Mouse (Mus musculus): Measurements from ENCODE around the gene Fbxl8. TPM values are rescaled to one million over a fixed set of nuclear protein-coding genes. Genes with fewer than 3 reads are reported as not detected.
"Not testable (repeated sequence)": the region's sequence is repeated elsewhere in the genome, so short reads cannot be mapped to it uniquely, and the experiment has no call there.

The Fbxl8 gene
- polyA plus RNA-seq (2014; fragmentation: Nextera tagmentation; extraction: Ambion mirVana): 0.50 and 0.85 TPM in 2 replicates

- peak; percentile 52 for DNase-seq (ENCODE audit: low spot score)
- peak within 1 kb of the TSS; percentile 83 for H3K4me2 ChIP-seq (ENCODE audit: low read length)
- peak; percentile 38 for ATAC-seq
- peak within 1 kb of the TSS; percentile 68 for H3K9ac ChIP-seq (ENCODE audit: low read length)
- peaks cover 84% of the 10 kb centered on the region for H3K27me3 ChIP-seq (replicated peaks; ENCODE audit: control insufficient read depth, insufficient read depth, low read length)
- peak within 1 kb of the TSS; percentile 52 for H3K4me3 ChIP-seq (ENCODE audit: low read depth, low read length)
- 2% methylated on average over 54 of the region's 54 CpGs for WGBS
- no peak within 1 kb of the TSS for H3K27ac ChIP-seq (ENCODE audit: low read depth, low read length)
- no peaks in the 10 kb centered on the region for H3K36me3 ChIP-seq (ENCODE audit: control insufficient read depth, insufficient read depth, low read length)
- H3K4me1 ChIP-seq (ENCODE audit: control insufficient read depth, insufficient read depth, low read length): peaks cover 6% of the 10 kb centered on the region; the same call in 1 of the 2 replicates
- H3K9me3 ChIP-seq (replicated peaks; ENCODE audit: control insufficient read depth, low read length): no peaks in the 10 kb centered on the region
Measured at GRCm38 (mm10) chr8:105264024-105264982, at the start of gene Fbxl8, which contains the start of gene Tradd. Gene Fbxl8, plus strand, starts transcription at chr8:105264648. Gene Tradd, minus strand, starts transcription at chr8:105264609.

DNA sequence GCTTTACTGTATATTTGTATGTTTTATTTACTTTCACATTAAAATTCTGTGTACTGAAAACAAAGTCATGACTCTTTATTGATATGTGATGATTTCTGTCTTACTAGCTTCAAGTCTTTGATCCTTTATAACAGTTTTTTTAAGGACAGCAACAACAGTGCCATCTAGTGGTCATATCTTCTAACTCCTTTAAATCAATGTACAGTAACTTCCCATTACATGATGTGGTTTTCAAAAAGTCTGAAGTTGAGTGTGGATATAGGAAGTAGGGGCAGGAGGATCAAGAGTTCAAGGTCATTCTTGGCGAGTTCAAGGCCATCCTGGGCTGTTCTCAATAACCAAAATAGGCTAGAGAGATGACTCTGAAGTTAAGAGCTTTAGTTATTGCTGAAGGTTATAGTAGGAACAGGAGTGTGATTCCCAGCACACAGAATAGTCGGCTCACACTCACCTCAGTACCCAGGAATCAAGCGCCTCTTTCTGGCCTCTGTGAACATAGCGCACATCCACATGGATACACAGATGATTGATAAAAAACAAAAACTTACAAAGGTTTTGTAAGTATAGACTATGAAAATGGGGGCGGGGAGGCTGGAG, 46.4 kb upstream of the Fbxl8 start:
- H3K36me3 ChIP-seq (ENCODE audit: control insufficient read depth, insufficient read depth, low read length): peaks cover 10% of the 10 kb centered on the region; the same call in 1 of the 2 replicates
- H3K9ac ChIP-seq (ENCODE audit: low read length): no peak overlapping the region
- H3K9me3 ChIP-seq (replicated peaks; ENCODE audit: control insufficient read depth, low read length): no peaks in the 10 kb centered on the region
- no peak overlapping the region for H3K27ac ChIP-seq (ENCODE audit: low read depth, low read length)
- DNase-seq (ENCODE audit: low spot score) (peak; percentile 90), ATAC-seq (no peak)
- 81% methylated on average over 5 of the region's 5 CpGs for WGBS
- no peaks in the 10 kb centered on the region for H3K4me1 ChIP-seq (ENCODE audit: control insufficient read depth, insufficient read depth, low read length)
- no peaks in the 10 kb centered on the region for H3K27me3 ChIP-seq (replicated peaks; ENCODE audit: control insufficient read depth, insufficient read depth, low read length)
- no peak overlapping the region for H3K4me2 ChIP-seq (ENCODE audit: low read length)
- no peak overlapping the region for H3K4me3 ChIP-seq (ENCODE audit: low read depth, low read length)

DNA sequence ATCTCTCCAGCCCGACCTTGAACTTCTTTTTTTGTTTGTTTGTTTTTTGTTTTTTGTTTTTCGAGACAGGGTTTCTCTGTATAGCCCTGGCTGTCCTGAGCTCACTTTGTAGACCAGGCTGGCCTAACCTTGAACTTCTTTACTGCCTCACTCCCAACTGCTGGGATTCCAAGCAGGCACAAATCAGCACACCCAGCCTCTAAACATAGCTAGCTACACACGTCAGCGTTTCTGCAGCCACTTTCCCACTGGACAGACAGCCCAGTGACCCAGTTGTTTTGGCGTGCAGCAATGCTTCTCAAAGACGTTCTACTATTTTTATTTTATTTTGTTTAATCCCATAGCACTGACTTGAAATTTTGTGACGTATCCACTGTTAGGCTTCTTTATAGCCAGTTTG, 40.6 kb upstream of the Fbxl8 start:
- no peak overlapping the region for H3K27ac ChIP-seq (ENCODE audit: low read depth, low read length)
- H3K9ac ChIP-seq (ENCODE audit: low read length): no peak overlapping the region
- DNase-seq (ENCODE audit: low spot score): no peak
- no peak overlapping the region; the same call in 1 of the 2 replicates for H3K4me3 ChIP-seq (ENCODE audit: low read depth, low read length)
- 77% methylated on average over 7 of the region's 7 CpGs for WGBS
- H3K4me1 ChIP-seq (ENCODE audit: control insufficient read depth, insufficient read depth, low read length): peaks cover 12% of the 10 kb centered on the region
- no peak for ATAC-seq
- H3K4me2 ChIP-seq (ENCODE audit: low read length): 0 out of 2 replicates have a peak overlapping the region, but pooled peaks have one; percentile 67
- H3K36me3 ChIP-seq (ENCODE audit: control insufficient read depth, insufficient read depth, low read length): no peaks in the 10 kb centered on the region
- no peaks in the 10 kb centered on the region for H3K9me3 ChIP-seq (replicated peaks; ENCODE audit: control insufficient read depth, low read length)
- no peaks in the 10 kb centered on the region for H3K27me3 ChIP-seq (replicated peaks; ENCODE audit: control insufficient read depth, insufficient read depth, low read length)

GRCm38 (mm10) chr8:105224413-105225271, 39.8 kb upstream of the Fbxl8 start, which contains the start of gene D230025D16Rik:
Gene D230025D16Rik, plus strand, starts transcription at chr8:105225145.
- peak within 1 kb of the TSS; percentile 83 for H3K4me2 ChIP-seq (ENCODE audit: low read length)
- peak within 1 kb of the TSS; percentile 88 for H3K4me3 ChIP-seq (ENCODE audit: low read depth, low read length)
- H3K36me3 ChIP-seq (ENCODE audit: control insufficient read depth, insufficient read depth, low read length): no peaks in the 10 kb centered on the region
- ATAC-seq: peak; percentile 96
- H3K27ac ChIP-seq (ENCODE audit: low read depth, low read length): peak within 1 kb of the TSS; percentile 63
- peak within 1 kb of the TSS; percentile 94 for H3K9ac ChIP-seq (ENCODE audit: low read length)
- H3K4me1 ChIP-seq (ENCODE audit: control insufficient read depth, insufficient read depth, low read length): peaks cover 12% of the 10 kb centered on the region
- WGBS: 2% methylated on average over 34 of the region's 34 CpGs
- H3K9me3 ChIP-seq (replicated peaks; ENCODE audit: control insufficient read depth, low read length): no peaks in the 10 kb centered on the region
- DNase-seq (ENCODE audit: low spot score): peak; percentile 96
- H3K27me3 ChIP-seq (replicated peaks; ENCODE audit: control insufficient read depth, insufficient read depth, low read length): no peaks in the 10 kb centered on the region

DNA sequence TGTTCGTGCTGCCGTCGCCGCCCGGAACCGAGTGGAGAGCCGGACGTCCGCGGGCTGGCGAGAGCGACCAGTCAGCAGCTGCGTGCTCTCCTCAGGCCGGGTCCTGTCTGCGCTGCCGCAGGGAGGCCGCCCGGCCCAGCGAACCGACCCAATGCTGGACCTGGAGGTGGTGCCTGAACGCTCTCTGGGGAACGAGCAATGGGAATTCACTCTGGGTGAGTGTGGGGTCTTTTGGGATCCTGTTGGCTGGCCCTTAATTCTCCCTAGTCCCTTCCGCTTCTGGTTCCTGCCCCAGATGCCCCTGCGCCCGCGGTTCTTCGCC, 39.2 kb upstream of the Fbxl8 start:
- Histone ChIP-seq H3K4me1 (ENCODE audit: control insufficient read depth, insufficient read depth, low read length) (peaks cover 12% of the 10 kb centered on the region), H3K27me3 (replicated peaks; ENCODE audit: control insufficient read depth, insufficient read depth, low read length) (no peaks in the 10 kb centered on the region), H3K36me3 (ENCODE audit: control insufficient read depth, insufficient read depth, low read length) (no peaks in the 10 kb centered on the region), H3K9me3 (replicated peaks; ENCODE audit: control insufficient read depth, low read length) (no peaks in the 10 kb centered on the region), H3K9ac (ENCODE audit: low read length) (peak overlapping the region; percentile 94), H3K27ac (ENCODE audit: low read depth, low read length) (peak overlapping the region; percentile 63; the same call in 1 of the 2 replicates), H3K4me3 (ENCODE audit: low read depth, low read length) (peak overlapping the region; percentile 88), H3K4me2 (ENCODE audit: low read length) (peak overlapping the region; percentile 83)
- ATAC-seq (no peak; the same call in 1 of the 2 replicates), DNase-seq (ENCODE audit: low spot score) (no peak)
- WGBS: under 1% methylated on average over 27 of the region's 27 CpGs

GRCm38 (mm10) chr8:105225917-105226316, 38.5 kb upstream of the Fbxl8 start:
- ATAC-seq (no peak), DNase-seq (ENCODE audit: low spot score) (no peak)
- H3K9ac ChIP-seq (ENCODE audit: low read length): peak overlapping the region; percentile 94
- H3K4me2 ChIP-seq (ENCODE audit: low read length): peak overlapping the region; percentile 83
- peak overlapping the region; percentile 88 for H3K4me3 ChIP-seq (ENCODE audit: low read depth, low read length)
- peaks cover 12% of the 10 kb centered on the region for H3K4me1 ChIP-seq (ENCODE audit: control insufficient read depth, insufficient read depth, low read length)
- no peak overlapping the region for H3K27ac ChIP-seq (ENCODE audit: low read depth, low read length)
- no peaks in the 10 kb centered on the region for H3K27me3 ChIP-seq (replicated peaks; ENCODE audit: control insufficient read depth, insufficient read depth, low read length)
- no peaks in the 10 kb centered on the region for H3K36me3 ChIP-seq (ENCODE audit: control insufficient read depth, insufficient read depth, low read length)
- WGBS: 37% methylated on average over 6 of the region's 6 CpGs
- H3K9me3 ChIP-seq (replicated peaks; ENCODE audit: control insufficient read depth, low read length): no peaks in the 10 kb centered on the region

DNA sequence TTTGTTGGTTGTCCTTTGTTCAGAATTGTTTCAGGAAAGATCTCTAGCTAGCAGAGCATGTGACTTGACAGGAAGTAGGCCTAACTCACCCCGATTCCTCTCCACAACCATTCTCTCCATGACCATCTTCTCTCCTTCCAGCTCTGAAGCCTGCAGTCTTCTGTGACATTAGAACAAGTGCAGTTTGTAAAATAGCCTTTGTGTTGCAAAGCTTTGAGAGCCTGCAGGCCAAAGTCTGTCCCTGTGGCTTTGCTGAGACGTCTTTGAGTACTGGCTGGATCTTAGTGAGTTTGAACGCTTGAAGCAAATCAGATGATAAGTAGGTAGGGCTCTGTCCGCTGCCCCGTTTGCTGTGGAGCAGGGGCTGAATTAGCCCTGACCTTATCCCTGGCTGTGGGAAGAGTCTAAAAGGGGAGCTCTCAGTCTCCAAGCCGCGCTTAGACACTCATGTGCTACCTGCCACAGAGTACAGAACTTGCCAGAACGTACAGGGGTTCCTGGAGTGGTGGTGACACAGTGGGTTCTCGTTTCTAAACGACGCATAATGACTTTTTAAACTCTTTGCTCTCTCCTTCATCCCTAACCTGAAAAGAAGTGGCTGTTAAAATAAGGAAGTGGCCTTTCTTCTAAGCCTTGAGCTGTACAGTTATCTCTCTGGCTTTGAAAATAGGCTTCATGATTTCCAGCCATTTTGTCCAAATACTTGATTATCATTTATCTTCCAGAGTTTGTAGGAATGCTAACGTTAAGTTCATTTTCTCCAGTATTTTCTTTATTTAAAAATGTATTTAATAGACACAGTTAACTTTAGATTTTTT, 32.7 kb upstream of the Fbxl8 start:
- Histone ChIP-seq H3K27ac (ENCODE audit: low read depth, low read length) (no peak overlapping the region), H3K4me2 (ENCODE audit: low read length) (no peak overlapping the region), H3K36me3 (ENCODE audit: control insufficient read depth, insufficient read depth, low read length) (peaks cover 19% of the 10 kb centered on the region), H3K4me3 (ENCODE audit: low read depth, low read length) (no peak overlapping the region), H3K4me1 (ENCODE audit: control insufficient read depth, insufficient read depth, low read length) (no peaks in the 10 kb centered on the region), H3K9ac (ENCODE audit: low read length) (no peak overlapping the region), H3K27me3 (replicated peaks; ENCODE audit: control insufficient read depth, insufficient read depth, low read length) (no peaks in the 10 kb centered on the region), H3K9me3 (replicated peaks; ENCODE audit: control insufficient read depth, low read length) (no peaks in the 10 kb centered on the region)
- DNase-seq (ENCODE audit: low spot score) (no peak), ATAC-seq (no peak)
- 87% methylated on average over 12 of the region's 12 CpGs for WGBS

DNA sequence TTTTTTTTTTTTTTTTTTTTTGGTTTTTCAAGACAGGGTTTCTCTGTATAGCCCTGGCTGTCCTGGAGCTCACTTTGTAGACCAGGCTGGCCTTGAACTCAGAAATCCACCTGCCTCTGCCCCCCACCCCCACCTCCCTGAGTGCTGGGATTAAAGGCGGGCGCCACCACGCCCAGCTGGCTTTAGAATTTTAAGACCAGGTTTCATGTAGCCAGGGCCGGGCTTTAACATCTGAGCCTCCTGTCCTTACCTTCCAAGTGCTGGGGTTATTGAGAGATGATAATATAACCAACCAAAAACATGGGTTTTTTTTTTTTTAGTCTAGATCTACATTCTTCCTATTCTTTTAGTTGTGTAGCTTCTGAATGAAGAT, 32.1 kb upstream of the Fbxl8 start:
- not testable (repeated sequence) for H3K4me3 ChIP-seq (ENCODE audit: low read depth, low read length); H3K9ac ChIP-seq (ENCODE audit: low read length)
- WGBS: 91% methylated on average over 4 of the region's 4 CpGs

More for the DNA sequence above, 32.1 kb upstream of the Fbxl8 start:
- not testable (repeated sequence) for H3K4me2 ChIP-seq (ENCODE audit: low read length); H3K4me1 ChIP-seq (ENCODE audit: control insufficient read depth, insufficient read depth, low read length); DNase-seq (ENCODE audit: low spot score); H3K9me3 ChIP-seq (replicated peaks; ENCODE audit: control insufficient read depth, low read length); H3K27ac ChIP-seq (ENCODE audit: low read depth, low read length); ATAC-seq; H3K27me3 ChIP-seq (replicated peaks; ENCODE audit: control insufficient read depth, insufficient read depth, low read length)
- peaks cover 19% of the 10 kb centered on the region for H3K36me3 ChIP-seq (ENCODE audit: control insufficient read depth, insufficient read depth, low read length)
